Mouse (Mus musculus) spleen, adult 2 months (tissue): ENCODE measurements at regions not wholly inside any gene's neighbourhood (a gene's known extent, or its start where the extent isn't known, plus 50 kb on each side); places are given as distances from the start of the nearest gene placed in this dataset.

Source experiments
- DNase-seq, 2 experiments: peaks; one replicate each; pipeline versions ENCODE4 v3.0.0 to v3.0.0-alpha.2; 2012 to 2021; ENCODE audit warnings: low spot score in 2 of 2, low read depth in 1 of 2
- H3K27ac ChIP-seq: fragments of 200-500 bp; 2 replicates; pipeline ENCODE4 v1.5.1; 2012; ENCODE audit warnings: low read length, inconsistent platforms; ENCODE audit not compliant: insufficient read depth
- H3K27me3 ChIP-seq: fragments of 200-500 bp; 2 replicates; pipeline ENCODE4 v1.6.1; 2012; ENCODE audit warnings: mild to moderate bottlenecking, moderate library complexity, low read length, inconsistent platforms; ENCODE audit not compliant: control insufficient read depth, insufficient read depth
- H3K36me3 ChIP-seq: fragments of 200-500 bp; 2 replicates; pipeline ENCODE4 v1.6.1; 2012; ENCODE audit warnings: mild to moderate bottlenecking, low read length, inconsistent platforms; ENCODE audit not compliant: control insufficient read depth, insufficient read depth
- H3K4me1 ChIP-seq: fragments of 200-500 bp; 2 replicates; pipeline ENCODE4 v1.6.1; 2011; ENCODE audit warnings: inconsistent platforms; ENCODE audit not compliant: control insufficient read depth, insufficient read depth, insufficient read length
- H3K4me3 ChIP-seq: fragments of 200-500 bp; 2 replicates; pipeline ENCODE4 v1.5.1; 2011; ENCODE audit warnings: mild to moderate bottlenecking, inconsistent platforms; ENCODE audit not compliant: insufficient read depth, insufficient read length; ENCODE audit errors: extremely low read depth
- CTCF ChIP-seq: fragments of 200-500 bp; IDR thresholded peaks from 2 replicates; pipeline ENCODE4 v1.5.1; 2011; ENCODE audit warnings: mild to moderate bottlenecking, inconsistent platforms; ENCODE audit not compliant: insufficient read depth, insufficient read length, insufficient replicate concordance; ENCODE audit errors: extremely low read depth
- POLR2A ChIP-seq: fragments of 200-500 bp; IDR thresholded peaks from 2 replicates; pipeline ENCODE4 v1.6.1; 2011; ENCODE audit warnings: low read depth, low read length, inconsistent platforms
- WGBS: fragments of 180-500 bp; shearing (Covaris S2); methylation state at CpG from one replicate; pipeline ENCODE4 v1.1.7; 2018; 5-methylcytosine and 5-hydroxymethylcytosine counted together

DNA sequence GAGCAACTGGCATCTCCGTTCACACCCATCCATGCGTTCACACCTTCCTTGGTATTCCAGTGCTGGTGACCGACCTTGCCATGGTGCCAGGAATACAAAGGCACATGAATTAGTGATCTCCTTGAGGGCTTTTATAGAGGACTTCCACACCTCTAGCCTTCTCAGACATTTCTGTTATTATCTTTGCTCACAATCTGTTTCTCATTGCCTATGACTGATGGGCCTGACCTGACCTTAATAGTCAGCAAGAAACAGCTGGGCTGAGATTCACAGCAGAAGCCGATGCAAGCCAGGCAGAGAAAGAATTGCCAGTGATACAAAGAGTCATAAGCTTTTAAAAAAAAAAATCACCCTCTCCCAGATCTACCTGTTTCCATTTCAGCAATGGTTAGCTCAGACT lies 197.7 kb upstream of the Gmds start:
- Histone ChIP-seq H3K27ac (no peak overlapping the region), H3K36me3 (no peaks in the 10 kb centered on the region), H3K4me1 (no peaks in the 10 kb centered on the region), H3K27me3 (no peaks in the 10 kb centered on the region), H3K4me3 (no peak overlapping the region)
- no peak for DNase-seq
- TF ChIP-seq CTCF (no peak), POLR2A (no peak)
- 89% methylated on average over 4 of the region's 4 CpGs for WGBS

- Histone ChIP-seq H3K27me3 (no peaks in the 10 kb centered on the region), H3K4me1 (no peaks in the 10 kb centered on the region), H3K36me3 (no peaks in the 10 kb centered on the region), H3K27ac (no peak overlapping the region), H3K4me3 (no peak overlapping the region)
- DNase-seq: no peak
- no peak for TF ChIP-seq CTCF
- TF ChIP-seq POLR2A: no peak
- 88% methylated on average over 4 of the region's 4 CpGs for WGBS
Measured at GRCm38 (mm10) chr13:32535602-32536001, 197.1 kb upstream of the Gmds start.

- Histone ChIP-seq H3K4me1 (no peaks in the 10 kb centered on the region), H3K27me3 (no peaks in the 10 kb centered on the region), H3K4me3 (no peak overlapping the region), H3K36me3 (no peaks in the 10 kb centered on the region), H3K27ac (no peak overlapping the region)
- TF ChIP-seq POLR2A: no peak
- no peak for TF ChIP-seq CTCF
- WGBS: 85% methylated on average over 3 of the region's 3 CpGs
- DNase-seq: no peak
Measured at GRCm38 (mm10) chr13:32530926-32531512, 192.5 kb upstream of the Gmds start.

DNA sequence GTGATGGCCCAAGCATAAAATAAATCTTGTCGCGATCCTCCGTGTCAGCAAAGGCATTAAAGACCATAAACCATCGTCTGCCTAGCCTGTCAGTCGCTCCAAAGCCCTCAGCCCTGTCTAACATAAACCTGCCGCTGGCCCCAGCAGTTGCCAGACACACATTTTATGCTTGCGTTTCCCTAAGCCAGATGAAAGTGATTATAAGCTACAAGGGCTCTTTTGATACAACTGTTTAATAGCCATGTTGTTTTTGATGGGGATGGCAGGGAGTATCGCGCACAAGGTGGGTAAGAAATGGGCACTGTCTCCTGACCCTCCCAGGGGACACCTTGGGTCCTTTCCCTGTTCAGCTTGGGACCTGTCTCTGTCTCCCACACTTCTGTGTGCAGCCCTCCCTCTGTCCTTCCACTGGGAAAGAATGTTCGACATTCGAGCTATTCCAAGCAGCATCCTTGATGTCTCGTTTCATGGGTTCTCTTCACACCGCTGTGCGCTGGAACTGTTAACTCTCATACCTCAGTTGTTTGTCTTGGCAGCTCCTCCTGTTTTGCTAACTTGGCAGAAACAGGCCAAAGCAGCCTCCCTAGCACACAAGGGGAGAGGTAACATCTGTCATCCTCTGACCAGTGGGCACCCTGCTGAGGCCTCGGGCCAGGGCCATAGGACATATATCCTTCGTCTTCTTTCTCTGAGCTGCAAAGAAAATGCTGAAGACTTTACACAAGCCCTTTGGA lies 180.2 kb upstream of the Gmds start:
- no peaks in the 10 kb centered on the region for H3K36me3 ChIP-seq
- H3K27me3 ChIP-seq: no peaks in the 10 kb centered on the region
- no peak for DNase-seq
- 80% methylated on average over 16 of the region's 16 CpGs for WGBS
- no peak overlapping the region for H3K4me3 ChIP-seq
- no peak overlapping the region for H3K27ac ChIP-seq
- TF ChIP-seq CTCF: no peak
- no peak for TF ChIP-seq POLR2A
- H3K4me1 ChIP-seq: no peaks in the 10 kb centered on the region

DNA sequence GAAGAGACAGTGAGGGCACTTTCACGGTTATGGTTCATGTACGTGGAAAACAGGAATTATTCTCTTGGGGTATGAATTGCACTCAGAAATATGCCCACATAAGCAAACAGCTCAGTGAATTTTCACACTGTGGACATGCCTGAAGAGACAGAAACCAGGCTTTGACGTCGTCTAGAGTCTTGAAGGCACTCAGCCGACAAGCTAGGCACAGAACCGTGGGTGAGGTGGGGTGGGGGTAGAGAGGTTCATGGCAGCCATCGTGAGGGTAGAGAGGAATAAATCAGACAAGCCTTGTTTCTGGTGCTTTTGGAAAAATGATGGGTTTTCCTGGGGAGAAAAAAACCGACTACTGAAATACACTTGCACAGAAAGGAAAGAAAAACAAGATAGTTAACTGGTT lies 179.0 kb upstream of the Gmds start:
- 63% methylated on average over 8 of the region's 8 CpGs for WGBS

DNA sequence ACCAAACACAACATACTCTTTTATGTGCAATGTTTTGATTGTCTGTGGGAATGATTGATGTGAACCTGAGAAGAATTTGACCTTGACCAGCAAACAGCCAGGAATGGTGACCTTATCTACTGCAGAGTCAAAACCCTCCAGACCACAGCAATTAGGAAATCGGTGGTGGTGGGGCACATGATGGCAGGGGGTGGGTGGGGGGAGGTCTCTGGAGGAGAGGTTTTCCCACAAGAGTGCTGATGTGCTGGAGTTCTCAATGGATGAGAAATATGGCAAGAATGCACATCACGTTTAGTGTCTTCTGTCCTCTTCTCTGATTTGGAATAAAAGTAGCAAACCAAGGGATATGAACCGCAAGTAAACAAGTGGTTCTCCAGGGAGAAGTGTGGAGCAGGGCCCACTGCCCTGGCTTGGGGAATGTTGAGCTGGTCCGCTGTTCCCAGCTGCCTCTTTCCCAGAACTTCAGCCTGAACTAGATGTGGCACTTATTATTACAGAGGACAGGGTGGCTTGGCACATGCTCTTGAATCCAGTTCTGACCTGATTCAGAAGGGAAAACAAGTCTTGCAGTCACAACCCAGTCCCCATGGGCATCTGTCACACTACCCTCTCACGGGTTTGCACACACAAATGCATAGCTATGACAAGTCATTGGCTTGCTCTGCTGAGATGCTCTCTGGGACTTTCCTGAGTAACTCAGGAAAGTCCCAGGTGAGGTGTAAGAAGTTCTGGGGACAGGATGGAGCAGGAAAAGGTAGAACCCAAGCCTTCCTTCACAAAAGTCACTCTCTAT lies 170.9 kb upstream of the Gmds start:
- Histone ChIP-seq H3K27ac (no peak overlapping the region), H3K4me1 (no peaks in the 10 kb centered on the region), H3K27me3 (no peaks in the 10 kb centered on the region), H3K4me3 (no peak overlapping the region), H3K36me3 (no peaks in the 10 kb centered on the region)
- DNase-seq: no peak
- WGBS: 66% methylated on average over 5 of the region's 5 CpGs
- no peak for TF ChIP-seq POLR2A
- no peak for TF ChIP-seq CTCF

More for the DNA sequence above, 179.0 kb upstream of the Gmds start:
- Histone ChIP-seq H3K27ac (no peak overlapping the region), H3K27me3 (no peaks in the 10 kb centered on the region), H3K36me3 (no peaks in the 10 kb centered on the region), H3K4me1 (no peaks in the 10 kb centered on the region), H3K4me3 (no peak overlapping the region)
- DNase-seq: no peak
- TF ChIP-seq POLR2A (no peak), CTCF (no peak)
